Mouse (Mus musculus) left cerebral cortex, adult 18-20 months (tissue): Measurements from ENCODE around the gene Gm49358. TPM values are rescaled to one million over a fixed set of nuclear protein-coding genes. Genes with fewer than 3 reads are reported as not detected.

Experiments used
- DNase-seq, 2 experiments: peaks; one replicate each; pipeline ENCODE4 v3.0.0; 2021 to 2022; ENCODE audit warnings: low spot score in 2 of 2, mixed read lengths in 1 of 2
- total RNA-seq, 2 experiments: library from RNA; stranded (reverse); gene quantifications; 2 replicates each; pipeline ENCODE4 v1.2.3; 2021

The Gm49358 gene
- total RNA-seq, 2 experiments from 2014 or later: 19.5 to 20.8 TPM

DNA sequence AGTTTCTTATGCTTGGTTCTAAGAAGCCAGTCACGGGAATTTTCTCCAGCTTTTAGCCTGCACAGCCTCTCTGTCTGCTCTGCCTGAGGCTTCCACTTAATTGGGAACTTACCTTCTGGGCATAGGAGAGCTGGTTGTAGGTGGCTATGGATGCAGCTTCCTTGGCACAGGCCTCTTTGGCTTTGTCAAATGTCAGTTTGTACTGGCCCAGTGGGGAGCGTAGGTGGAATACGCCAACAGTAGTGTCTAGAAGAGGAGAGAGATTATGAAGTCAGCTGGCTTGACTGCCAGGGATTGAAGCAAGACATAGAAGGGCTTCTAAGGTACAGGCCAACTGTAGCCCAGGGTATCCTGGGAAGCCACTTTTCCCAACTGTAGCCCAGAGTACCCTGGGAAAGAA is 89.7 kb downstream of the Gm49358 start:
- DNase-seq: peak in 1 of 2 experiments; percentile 28

DNA sequence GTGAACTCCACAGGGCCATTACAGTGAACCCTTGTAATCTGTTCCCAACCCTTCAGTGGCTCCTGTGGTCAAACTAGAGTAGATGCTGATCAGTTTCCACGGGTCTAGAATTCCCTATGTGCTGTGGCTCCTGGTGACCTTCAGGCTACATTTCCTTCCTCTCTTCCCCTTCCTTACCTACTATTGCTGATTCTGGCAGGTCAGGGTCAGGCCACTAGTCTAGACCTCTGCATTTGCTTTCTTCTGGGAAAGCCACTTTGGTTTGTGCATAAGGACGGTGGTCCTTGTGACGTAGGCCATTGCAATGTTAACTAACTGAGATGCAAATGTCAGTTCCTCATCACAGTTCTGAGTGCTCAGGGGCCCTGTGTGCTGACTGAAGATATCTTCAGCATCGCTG is 96.6 kb downstream of the Gm49358 start:
- no peak for DNase-seq

DNA sequence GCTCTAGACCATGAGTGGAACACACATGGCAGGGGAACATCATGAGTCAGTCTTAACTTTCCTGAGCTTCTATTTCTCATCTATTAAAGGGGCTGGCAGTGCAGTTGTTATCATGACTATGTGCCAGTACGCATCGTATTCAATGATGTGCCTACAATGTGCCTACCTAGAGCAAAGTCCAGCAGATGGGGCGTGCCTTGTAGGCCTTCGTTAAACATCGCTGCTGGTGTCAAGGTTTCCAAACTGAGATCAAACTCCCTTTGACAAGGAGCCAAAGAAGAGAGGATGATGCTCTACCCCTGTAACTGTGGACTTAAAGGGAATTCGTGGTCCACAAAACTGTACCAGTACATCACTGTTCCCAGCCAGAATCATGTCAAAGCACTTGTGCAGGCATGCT is 98.7 kb downstream of the Gm49358 start:
- DNase-seq: no peak

DNA sequence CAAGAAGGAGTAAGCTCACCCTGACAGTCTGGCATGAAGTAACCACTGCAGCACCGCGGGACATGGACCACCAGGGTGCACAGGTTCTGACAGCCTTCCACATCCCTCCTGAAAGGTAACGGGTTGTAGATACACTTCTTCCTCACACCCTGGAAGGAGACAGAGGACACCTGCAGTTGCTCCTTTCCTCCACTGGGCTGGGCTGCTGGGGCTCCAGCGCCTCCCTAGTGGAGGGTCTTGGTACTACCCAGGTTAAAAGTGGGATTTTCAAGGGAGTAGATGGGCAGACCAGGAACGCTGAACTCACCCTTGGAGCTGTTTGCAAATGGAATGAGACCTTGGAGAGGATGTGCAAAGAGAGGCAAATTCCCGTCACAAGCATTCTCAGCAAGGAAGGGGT is 99.7 kb downstream of the Gm49358 start:
- no peak for DNase-seq

DNA sequence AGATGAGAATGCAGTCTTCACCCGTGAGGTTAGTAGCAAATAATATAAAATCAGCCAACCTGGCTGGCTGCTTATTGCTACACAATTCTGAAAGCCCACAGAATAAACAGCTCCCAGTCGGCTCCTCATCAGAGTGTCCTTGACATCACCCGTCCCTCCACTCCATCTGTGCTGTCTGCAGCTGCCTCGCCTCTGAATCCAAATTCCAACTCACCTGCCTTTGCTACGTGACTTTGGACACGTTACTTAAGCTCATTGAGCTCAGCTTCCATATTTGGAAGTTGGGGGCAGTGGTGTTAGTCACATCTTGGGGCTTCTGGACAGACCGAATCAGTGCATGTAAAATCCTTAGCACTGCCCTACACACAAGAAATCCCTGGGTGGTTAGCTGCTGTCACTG is 108.3 kb downstream of the Gm49358 start:
- no peak for DNase-seq

DNA sequence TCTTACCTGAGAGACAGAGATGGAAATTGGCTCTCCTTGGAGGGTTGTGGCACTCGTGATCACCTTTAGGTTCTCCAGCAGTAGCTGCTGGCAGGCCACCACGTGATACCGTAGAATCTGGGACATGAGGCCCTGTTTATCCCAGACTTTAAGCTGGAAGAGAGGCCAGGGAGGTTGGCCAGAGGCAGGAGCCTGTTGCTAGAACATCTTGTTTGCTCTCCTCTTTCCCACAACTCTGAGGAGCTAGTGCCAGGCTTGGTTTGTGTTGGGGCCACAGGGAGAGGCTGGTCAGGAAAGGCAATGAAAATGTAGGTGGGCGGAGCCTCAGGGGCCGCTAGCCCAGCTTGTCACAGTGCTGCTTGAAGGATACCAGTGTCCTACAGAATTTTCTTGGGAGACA is 108.8 kb downstream of the Gm49358 start:
- no peak for DNase-seq

DNA sequence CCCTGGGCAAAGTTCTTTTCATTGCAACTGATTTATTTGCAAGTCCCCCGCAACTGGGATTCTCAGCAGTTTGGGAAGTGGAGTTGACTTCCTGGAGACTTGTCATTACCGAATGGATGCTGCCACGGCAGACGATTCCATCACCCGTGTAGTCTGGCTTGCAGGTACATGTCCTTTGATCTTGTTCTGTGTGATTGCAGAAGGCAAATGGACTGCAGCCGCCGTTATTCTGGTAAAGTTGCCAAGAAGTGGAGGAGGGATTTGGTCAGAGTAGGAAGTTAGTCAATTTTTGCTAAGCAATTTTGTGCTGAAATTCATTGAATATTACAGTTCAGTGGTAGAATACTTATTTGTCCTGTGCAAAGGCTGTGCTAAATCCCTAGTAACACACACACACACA is 114.9 kb downstream of the Gm49358 start:
- no peak for DNase-seq

DNA sequence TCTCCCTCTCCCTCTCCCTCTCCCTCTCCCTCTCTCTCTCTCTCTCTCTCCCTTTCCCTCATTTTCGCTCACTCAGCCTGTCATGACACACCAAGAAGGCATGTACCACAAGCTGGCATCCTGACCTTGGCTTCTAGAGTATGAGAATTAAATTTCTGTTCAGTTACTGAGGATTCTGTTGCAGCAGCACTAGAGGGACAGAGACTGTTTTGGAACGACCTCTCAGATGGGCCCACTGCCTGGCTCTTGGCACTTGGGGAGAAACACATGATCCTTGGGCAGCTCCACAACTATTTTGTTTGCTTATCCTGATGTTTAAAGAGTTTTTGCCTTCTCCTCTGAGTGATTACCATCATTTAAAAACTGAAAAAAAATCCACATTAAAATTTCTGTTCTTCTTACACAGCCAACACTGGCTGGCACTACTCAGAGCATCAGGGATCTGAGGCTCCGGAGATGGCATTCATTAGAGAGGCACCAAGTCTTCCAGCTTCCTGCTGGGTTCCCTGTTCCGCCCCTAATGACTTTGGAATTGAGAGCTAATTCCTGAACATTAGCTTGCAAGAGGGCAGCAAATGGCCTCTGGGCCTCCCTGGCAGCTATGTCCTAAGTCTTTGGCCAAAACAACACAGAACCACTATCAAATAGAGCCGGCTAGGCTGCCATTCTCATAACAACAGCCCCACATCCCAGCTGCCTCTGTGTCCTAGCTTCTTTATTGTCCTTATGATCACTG is 116.5 kb downstream of the Gm49358 start:
- no peak for DNase-seq

DNA sequence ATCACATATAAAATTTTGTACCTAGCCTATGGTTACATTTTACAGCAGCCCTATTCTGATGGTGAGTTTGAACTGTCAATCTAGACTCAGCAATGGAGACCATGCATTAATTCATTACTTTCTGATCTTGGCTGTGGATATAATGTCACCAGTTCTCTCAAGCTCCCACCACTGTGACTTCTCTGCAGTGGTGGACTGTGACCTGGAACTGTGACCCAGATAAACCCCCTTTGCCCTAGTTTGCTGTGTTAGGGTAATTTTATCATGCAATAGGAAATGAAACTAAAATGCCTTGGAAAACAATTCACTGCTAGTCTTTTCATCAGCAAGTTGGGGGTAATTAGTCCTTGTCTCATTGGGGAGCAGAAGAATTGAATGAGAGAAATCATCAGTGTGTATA is 117.7 kb downstream of the Gm49358 start:
- no peak for DNase-seq

Other genes starting within 250 kb of the Gm49358 start
- gene Hsp90b1, start 58.5 kb upstream of the Gm49358 start, total RNA-seq: 100 to 1,000 TPM; 335 to 352 TPM
- gene Ttc41, start 58.2 kb upstream of the Gm49358 start, total RNA-seq: 1 to 10 TPM; 1.6 TPM
- gene Nt5dc3, start 15.0 kb downstream of the Gm49358 start, total RNA-seq: 10 to 100 TPM; 76.3 to 77.5 TPM
- under 1 TPM; 0.09 to 0.37 TPM for gene Stab2, start 244.1 kb downstream of the Gm49358 start, total RNA-seq